Mouse (Mus musculus) layer of hippocampus, adult 9-11 months (tissue): ENCODE results near the gene Hexim1.

Experiments
- DNase-seq: peaks from one replicate; pipeline ENCODE4 v3.0.0; 2022

Gene Hexim1

DNA sequence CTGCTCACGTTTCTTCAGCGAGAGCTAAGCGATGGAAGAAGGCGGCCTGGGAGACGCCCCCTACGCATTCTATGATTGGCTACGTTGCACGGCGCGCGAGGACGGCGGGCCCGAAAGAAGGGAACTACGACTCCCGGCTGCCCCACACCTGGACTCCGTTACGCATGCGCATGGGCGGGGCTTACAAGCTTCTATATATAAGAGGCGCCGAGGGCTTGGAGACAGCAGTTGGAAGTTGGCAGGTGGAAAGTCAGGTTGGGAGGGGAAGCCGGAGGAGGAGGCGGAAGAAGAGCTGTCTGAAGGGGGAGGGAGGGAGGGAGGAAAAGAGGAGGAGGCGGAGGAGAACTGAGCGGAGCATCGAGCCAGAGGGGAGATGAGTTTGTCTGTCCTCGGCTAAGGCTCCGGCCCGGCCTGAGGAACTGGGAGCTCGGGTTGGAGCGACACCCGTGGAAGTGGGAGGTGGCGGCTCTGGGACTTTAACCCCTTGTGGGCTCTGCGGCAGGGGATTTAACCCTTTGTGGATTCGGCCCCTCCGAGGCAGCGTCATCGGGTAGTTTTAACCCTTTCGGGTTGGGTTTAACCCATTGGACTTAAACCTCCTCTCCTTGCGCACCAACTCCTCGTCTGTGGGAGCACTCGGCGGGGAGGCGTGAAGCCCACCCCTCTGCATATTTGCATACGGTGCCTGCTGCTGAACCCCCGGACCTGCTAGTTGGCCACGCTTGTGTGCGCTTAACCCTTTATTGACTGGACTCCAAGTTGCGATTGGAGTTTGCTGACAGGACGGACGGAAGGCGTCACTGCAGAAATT lies at the start of gene Hexim1:
Hexim1 (plus strand) TSS at position 224 of the 811 bp plus-strand sequence.
- DNase-seq: peak; percentile 100

DNA sequence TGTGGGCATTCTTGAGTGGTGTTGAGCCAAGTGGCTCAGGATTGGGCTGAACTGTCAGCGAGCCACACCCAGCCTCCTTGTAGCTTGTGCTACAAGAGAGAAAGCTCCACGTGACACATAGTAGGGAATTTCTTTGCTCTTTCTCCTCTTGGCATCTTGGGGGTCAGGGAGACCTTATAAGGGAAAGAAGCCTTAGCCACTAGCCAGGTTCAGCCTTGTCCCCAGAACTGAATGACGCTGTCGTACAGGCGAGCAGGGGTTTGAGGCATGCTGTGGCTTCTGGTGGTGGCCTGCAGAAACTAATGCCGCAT lies 49.0 kb upstream of the Hexim1 start:
- DNase-seq: no peak

DNA sequence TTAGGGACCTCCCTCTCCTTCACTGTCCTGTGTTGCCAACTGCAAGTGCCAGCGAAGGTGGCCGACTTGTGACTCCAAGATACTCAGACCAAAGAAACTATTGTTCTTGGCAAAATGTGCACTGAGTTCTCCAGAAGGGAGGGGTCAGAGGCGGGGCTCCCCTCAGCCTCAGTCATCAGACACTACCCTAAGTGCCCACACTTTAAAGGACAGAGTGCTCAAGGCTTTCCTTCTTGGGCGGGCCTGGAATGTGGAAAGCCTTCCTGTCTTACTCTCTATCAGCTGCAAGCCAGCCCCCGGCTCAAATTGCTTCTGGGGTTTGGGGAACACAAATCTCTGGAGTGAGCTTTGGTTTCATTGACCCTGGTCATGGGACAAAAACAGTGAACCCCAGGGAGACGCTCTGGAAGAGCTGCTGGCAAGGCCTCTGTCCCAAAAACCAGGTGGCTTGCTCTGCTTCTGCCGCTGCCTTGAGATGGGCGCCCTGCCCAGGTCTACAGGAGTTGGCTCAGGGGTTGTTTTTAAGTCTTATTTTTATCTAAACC lies 48.5 kb upstream of the Hexim1 start:
- DNase-seq: no peak

DNA sequence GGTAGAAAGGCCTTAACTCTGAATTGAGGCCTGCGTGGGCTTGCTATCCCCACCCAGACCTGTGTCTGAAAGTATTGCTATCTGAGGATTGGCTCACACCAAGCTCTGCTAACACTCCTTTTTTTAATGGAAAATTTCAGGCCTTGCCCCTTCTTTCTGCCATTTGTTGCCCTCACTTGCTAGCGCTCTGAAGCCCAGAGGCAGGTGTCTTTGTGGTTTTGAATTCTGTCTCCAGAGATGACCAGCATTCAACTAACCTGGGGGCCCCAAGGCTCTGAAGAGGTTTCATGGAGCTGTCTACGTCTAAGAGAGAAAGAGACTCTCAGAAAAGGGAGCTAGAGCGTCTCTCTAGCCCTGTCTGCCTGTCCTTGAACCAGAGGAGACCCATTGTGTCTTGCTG lies 47.8 kb upstream of the Hexim1 start:
- no peak for DNase-seq

DNA sequence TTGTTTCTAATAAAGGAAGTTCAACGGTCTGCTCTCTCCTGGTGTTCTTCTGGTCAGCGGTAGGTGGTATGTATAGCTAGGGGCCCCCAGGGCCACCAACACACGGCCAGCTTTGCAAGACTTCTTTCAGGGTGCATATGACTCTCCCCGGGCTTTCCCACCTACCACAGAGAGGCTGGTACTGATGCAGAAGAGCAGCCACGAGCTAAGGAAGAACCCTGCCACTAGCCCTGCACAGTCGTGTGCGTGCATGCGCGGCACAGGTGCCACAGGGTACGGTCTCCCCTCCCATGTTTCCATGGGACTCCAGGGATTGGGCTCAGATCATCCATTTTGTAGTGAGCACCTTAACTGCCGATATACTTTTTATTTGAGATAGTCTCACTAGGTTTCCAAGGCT lies 47.1 kb upstream of the Hexim1 start:
- no peak for DNase-seq

DNA sequence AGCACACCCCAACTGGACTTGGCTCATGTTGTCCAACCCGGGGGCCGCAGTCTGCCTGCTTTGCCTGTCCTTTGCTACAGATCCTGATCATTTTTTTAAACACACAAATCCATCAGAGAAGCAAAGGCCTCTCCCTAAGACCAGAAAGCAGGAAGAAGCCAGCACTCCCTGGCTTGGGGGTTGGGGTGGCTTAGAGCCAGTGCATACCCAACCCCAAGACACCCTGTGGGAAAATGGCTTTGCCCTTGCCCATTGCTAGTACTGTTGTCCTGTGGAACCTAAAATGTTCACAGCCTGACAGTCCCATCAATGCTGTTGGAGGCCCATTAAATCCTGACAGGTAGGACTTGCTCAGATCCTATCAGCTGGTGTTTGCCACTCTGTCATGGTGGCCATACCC lies 46.3 kb upstream of the Hexim1 start:
- no peak for DNase-seq

DNA sequence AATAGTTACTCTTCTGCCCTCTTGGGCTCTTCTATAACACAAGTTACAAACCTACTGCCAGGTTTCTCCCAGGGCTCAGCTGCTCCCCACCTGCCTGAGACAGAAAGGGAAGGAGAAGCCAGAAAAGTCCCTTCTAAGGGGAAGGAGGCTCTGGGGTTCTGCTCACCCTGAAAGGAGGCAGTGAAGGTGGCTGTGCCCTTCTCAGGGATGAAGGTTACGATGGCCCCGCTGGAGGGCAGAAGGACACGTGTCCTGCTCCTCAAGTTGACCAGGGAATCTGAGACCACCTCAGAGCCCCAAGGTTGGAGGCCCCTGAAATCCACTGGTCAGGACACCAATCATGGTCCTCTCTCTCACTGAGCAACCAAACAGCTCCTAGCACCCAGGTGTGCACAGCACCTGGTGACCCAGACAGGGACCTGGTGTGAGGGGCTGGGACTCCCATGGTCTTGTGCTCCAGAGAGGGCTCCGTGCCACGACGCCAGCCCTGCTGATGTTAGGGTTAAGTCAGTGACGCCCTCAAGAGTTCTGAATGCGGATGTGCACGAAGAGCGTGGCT lies 45.6 kb upstream of the Hexim1 start:
- no peak for DNase-seq

DNA sequence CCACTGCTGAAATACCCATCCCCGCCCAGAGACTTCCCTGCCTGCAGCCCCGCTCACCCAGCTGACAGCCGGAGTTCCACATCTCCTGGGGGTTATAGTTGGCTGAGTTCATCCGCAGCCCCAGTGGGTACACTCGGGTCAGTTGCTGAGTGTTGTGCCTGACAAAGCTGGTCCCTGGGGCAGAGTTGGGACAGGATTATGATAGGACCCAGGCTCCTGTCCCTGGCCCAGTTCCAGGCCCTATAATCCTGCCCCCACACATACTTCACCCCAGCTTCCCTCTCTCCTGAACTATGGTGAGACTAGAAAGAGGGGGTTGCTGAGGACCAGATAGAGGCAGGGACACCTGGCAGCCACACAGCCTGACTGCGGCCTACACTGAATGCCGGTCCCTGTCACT lies 42.4 kb upstream of the Hexim1 start:
- no peak for DNase-seq

DNA sequence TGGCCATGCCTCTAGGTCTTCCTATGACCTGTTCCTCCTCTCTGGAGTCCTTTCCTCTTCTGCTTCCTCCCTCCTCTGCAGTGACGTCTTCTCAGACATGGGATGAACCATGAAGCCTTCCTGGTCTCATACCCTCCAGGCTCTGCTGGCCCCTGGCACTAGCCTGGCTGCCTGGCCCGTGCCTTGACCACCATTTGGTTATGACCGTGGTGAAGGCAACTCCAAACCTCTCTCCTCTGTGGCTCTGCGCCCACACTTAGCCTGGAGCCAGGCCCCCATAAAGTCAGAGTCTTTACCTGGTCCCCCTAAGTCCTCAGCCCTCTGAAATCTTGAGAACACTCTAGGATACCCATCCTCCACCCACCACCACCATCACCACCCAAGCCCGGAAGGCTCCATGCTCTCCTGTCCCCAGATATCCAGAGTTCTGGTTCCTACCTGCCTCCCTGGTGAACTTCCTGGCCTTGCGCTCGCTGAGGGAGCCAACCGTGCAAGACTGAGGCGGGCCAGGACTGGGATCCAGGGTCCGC lies 41.8 kb upstream of the Hexim1 start:
- DNase-seq: no peak

DNA sequence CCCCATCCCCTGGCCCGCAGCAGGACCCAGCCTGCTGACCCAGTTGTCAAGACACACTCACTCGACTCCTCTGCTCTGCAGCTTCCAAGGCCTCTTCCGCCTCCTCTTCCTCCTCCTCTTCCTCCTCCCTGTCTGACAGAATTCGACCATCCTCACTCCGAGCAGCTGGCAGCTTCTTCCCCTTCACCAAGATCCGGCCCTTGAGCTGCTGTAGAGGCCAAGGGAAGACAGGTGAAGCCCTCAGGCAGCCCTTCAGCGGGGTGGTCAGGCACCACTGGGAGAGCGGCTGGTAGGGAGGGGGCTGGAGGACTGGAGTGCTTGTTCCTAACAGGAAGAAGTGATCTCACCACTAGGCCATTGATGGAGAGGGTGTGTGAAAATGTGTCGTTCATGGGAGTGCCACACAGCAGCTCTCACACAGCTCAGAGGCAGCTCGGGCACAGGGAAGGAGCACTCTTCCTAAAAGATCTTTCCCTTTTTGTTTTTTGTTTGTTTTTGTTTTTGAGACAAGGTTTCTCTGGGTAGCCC lies 41.2 kb upstream of the Hexim1 start:
- no peak for DNase-seq

DNA sequence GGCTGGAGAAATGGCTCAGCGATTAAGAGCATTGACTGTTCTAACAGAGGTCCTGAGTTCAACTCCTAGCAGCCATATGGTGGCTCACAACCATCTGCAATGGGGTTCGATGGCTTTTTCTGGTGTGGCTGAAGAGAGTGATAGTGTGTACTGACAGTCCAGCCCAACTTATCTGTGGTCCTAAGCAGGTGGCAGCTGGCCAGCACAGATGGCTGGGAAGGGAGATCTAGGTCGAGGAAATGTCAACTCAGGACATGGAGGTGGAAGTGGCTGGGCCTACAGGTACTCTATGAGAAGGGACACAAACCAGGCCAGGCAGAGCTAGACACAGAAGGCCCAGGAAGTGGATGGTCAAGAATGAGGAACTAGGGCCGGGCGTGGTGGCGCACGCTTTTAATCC lies 40.0 kb upstream of the Hexim1 start:
- DNase-seq: no peak

DNA sequence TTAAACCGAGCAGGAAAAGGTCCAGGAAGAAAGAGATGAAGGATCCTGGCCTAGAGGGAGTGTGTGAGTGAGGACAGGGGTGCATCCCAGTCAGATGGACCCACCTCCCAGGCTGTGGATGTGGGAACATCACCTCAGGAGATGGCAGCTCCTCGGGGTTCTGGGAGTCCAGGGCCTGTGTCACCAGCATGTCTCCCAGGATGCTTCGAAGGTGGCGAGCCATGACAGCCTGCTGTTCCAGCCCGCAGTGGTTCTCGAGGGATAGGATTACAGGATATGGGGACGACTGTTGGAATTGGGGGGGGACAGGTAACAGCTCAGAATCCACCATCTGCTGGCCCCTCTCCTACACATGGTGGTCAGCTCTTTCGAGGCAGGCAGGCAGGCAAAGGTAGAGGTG lies 39.5 kb upstream of the Hexim1 start:
- no peak for DNase-seq

DNA sequence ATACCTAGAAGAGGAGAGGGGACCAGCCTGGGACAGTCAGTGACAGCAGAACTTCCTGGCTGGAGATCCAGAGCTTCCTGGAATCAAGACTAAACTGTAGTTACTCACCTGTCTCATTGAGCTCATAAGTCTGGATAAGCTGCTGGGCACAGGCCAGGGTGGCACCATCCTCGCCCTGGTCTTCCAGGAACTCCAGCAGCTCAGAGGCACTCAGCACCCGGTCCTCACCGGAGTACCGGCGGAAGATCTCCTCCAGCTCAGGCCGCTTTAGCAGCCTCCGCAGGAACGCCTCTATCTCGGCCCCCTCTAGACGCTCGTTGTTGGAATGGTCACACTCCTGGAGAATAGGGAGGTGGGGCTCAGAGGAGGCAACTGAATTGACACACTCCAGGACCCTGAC lies 37.9 kb upstream of the Hexim1 start:
- DNase-seq: no peak

DNA sequence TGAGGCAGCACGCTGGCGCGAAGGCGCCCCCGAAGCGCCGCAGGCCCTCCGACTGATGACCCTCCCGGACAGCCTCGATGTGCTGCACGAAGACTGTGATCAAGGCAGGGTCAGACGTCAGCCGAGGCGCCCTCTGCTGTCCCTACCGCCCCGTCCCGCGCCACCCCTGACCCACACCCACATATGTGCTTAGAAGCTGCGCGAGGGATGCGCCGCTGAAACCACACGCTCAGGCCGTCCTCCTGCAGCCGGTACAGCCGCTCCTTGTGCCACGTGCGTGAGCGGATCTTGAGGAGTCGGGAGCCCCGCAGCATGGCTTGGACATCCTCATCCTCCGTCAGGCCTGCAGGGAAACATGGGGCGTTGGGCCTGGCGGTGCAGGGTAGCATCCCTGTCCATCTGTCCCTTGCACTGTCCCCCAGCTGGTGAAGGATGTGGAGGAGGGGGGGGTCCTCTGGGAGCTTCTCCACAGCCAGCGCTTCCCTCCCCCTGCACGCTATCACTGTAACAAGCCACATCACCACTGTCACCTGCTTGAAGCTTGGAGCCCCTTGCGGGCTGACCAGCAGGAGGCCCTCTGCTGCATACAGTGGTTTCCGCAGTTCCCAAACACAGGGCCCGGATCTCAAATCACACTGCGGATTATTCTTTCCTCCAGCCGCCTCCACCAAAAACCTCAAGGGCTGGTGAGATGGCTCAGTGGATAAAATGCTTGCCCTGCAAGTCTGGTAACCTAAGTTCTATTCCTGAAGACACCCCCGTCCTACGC lies 35.5 kb upstream of the Hexim1 start:
- no peak for DNase-seq

DNA sequence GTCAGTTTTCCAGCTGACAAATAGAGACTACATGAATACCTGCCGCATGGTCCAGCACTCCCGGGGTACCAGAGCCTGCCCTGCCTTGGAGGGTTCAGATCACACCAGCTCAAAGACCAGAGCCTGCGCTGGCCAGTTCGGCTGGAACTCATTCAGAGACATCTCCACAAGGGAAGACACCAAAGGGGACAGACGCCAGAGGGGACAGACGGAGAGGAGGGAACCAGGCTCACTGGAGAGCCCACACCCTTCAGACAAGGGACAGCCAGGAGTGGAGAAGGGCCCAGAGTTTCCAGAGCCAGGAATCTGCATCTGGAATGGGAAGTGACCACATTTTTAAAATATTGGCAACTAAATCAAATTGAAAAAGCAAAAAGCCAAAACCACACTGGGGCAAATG lies 34.4 kb upstream of the Hexim1 start:
- no peak for DNase-seq

DNA sequence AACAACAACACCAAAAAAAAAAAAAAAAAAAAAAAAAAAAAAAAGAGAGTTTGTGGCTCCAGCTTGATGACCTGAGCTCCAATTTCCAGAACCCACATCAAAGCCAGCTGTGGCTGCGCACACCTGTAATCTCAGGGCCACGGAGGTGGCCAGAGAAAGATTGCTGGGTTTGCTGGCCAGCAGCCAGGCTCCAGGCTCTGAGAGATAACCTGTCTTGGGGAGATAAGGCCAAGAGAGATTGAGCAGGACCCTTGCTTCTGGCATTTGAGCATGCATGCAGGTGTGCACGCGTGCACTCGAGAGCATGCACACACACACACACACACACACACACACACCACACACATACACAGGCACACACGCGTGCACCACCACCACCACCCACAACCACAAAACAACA lies 22.7 kb upstream of the Hexim1 start:
- no peak for DNase-seq

DNA sequence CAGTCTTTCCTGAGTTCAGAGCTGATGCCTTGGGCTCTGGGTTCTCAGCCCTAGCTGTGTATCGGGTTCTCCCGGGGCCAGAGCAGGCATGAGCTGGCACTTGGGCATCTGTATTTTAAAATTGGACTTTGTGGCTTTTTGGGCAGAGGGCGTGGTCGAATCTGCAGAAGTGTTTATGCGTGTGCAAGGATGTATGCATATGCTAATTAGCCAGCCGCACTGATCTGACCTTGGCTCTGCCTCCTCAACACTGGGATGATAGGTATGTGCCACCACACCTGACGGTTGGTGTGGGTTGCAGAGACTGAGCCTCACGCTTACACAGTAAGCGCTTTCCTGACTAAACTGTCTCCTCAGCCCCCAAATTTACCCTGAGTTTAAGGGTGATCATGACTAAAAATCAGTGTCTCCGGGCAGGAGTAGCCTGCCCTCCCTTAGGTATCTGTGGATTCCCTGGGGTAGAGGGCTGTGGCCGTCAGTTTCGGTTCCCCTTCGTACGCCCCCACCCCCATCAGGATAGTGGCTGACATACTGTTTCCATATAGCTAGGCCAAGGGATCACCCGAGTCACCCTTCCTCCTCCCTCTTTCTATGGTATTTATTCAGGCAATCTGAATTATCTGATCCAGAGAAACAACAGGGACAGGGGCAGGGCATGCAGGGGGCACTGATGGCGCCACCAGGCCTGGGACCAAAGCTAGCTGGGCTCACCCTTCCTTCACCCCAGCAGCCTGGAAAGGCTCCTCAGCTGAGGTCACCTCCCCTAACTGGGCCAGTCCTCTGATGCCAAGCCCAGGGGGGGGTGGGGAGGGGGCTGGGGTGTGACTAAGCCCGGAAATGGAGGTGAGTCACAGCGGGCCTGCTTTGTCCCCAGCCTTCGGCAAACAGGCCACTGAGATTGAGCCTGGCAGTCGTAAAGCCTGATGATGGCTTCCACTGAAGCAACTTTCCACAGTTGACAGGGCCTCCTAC lies 21.9 kb upstream of the Hexim1 start:
- DNase-seq: no peak

DNA sequence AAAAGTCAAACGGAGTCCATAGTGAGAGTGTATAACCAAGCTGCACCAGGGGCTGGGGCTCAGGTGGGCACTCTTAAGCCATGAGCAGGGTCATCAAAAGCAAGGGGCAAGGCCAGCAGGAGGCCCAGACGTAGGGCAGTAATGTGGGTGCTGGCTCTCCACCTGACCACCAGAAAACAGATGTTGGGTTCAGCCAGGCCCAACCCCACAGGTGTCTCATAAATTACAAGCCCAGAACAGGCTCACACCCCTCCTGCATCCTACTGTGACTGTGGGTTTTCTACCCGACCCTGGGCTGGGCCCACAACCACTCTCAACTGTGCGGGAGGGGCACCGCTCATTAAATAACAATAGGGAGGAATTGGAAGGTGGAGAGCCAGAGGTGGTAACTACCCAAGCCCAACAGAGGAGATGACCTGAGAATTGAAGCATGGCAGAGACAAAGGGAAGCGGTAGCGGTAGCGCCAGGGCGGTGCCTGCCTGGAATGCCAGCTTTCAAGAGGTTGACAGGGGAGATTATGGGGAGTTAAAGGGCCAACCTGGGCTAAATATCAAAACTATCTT lies 20.8 kb upstream of the Hexim1 start:
- DNase-seq: no peak

DNA sequence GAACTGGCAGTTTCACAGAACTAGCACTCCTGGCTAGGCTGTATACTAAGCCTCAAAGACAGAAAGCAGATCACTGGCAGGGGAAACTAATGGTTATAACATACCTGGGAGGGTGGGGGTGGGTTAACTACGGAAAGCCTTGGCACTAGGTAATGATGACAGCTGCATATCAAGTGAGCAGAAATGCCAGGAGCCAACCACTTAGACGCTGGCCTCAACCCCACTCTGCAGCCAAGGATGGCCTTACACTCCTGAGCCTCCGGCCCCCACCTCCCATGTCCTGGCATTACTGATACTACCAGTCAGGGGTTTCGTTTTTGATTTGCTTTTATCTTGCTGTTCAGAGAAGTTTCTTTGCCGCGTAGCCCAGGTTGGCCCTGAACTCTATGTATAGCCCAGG lies 20.2 kb upstream of the Hexim1 start:
- no peak for DNase-seq

DNA sequence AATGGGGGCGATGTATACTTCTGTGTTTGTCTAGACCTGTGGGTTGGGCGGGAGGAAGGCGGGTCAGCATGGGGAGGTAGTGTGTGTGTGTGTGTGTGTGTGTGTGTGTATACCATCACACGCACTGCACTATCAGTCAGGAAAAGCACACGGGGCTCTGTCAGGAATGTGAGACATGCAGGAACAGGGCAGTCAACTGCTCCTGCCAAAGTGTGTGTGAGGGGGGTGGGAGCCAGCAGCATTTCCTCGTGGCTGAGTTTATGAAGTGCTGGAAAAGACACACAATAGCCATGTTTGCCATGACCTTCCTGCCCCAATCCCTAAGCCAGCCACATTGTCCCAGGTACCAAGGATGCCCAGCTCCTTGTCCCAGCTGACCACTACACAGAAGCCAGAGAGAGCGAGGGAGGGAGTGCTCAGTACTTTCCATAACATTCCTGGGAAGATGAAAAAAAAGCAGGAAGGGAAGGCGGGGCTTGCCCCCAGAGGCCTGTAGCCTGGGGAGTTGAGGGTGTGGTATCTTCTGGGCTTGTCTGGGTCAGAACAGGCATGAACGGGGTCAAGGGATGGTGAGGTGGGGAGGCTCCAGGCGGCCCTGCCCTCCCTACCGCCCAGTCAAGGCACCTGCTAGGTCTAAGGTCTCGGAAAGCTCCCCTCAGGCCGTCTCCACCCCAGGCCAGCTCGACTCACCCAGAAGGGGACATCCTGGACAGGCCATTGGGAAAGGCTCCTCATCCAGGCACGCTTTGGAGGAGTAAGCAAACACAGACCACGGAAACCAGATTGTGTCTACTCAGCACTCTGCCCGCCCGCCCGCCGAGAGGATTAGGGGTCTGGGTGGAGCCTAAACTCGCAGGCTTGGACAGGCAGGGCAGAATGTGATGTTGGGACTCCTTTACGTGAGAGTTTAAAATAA lies 18.8 kb upstream of the Hexim1 start:
- no peak for DNase-seq
